Mouse (Mus musculus) heart, adult 8-10 months (tissue): ENCODE results near the gene Lifr. TPM values are rescaled to one million over a fixed set of nuclear protein-coding genes. Genes with fewer than 3 reads are reported as not detected.

Experiments used
- DNase-seq: peaks from one replicate; pipeline ENCODE4 v3.0.0; 2022; ENCODE audit warnings: low spot score
- total RNA-seq, 4 experiments: library from RNA; stranded (reverse); gene quantifications; 2 replicates each; pipeline ENCODE4 v1.2.4; 2022

Gene Lifr
- total RNA-seq, 4 experiments from 2014 or later, result 51.5 to 61.6 (median 57.9) TPM

DNA sequence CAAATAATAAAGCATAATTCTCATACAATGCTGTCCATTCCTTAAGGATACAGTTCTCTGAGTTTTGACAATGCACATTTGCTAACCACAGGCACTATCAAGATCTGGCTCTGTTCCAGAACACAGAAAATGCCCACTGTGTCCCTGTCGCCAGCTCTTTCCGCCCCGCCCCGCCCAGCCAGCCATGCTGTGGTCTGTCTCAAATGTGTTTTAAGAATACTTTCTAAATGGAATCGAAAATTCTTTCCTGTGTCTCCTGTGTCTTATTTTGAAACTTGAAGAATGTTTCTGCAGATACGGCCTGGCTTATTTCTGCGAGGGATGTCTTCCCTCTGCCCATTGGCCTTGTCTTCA lies 64.3 kb downstream of the Lifr start:
- no peak for DNase-seq

DNA sequence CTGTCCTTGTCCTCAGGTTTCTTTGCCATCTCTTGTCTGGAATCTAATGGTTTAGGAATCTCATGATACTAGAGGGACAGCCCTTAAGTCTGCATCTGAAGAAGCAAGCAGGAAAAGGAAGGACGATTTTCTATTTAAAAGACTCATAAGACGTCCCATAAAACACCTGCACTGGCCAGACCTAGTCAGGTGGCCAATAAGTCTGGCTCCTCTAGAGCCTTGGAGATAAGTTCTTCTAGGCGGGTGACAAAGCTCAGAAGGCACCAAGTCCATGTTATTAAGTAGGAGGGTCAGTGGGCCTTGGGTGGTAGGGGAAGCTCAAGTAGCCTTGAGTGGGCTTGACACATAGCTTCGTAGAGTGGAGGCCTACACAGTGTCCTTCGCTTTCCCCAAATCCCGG lies 67.2 kb downstream of the Lifr start:
- DNase-seq, result no peak

- DNase-seq, result no peak
Measured at GRCm38 (mm10) chr15:7159869-7160268, 69.5 kb downstream of the Lifr start.

DNA sequence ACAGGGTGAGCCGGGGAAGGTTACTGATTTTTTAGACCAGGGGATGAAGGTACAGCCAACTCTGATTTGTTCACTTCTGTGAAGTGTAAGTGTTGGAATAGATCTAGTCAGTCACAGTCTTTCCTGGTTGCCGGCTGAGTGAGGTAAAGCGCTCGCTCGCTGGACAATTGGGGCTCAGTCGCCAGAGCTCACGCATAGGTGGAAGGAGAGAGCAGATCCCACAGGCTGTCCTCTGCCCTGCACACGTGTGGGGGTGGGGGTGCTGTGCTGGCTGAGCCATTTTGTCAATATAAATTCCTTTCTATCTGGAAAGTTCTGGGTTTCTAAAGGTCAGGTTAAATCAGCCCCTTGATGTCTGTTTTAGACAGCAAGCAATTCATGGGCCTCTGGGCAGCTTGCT lies 69.9 kb downstream of the Lifr start:
- no peak for DNase-seq

DNA sequence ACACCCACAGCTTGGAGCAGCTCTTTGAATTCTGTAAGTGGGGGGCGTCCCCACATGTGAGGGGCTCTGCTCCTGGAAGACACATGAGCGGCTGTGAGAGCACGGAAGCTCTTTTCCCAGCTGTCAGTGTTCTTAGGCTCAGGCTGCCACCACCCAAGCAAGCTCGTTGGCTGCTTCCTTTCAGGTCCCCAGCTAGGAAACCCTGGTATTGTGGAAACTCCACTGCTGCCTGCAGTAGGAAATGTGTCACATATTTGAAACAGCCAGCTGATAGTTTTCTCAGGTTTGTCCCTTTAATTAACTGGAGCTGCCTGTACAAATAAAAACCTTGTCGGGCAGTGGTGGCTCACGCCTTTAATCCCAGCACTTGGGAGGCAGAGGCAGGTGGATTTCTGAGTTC lies 73.4 kb downstream of the Lifr start:
- DNase-seq, result no peak

DNA sequence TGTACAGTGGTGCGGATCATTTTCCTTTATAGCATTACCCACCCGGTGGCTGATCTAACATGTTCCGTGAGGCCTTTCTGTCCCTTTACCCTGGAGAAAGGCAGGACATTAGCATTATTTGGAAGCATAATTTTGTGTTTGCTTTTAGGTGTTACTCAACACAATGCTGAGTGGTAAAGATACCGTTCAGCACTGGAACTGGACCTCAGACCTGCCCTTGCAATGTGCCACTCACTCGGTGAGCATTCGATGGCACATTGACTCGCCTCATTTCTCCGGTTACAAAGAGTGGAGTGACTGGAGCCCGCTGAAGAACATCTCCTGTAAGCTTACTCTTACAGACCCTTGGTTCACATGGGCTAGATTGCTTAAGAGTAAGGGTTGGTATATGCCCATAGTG lies 76.3 kb downstream of the Lifr start:
- DNase-seq, result no peak

DNA sequence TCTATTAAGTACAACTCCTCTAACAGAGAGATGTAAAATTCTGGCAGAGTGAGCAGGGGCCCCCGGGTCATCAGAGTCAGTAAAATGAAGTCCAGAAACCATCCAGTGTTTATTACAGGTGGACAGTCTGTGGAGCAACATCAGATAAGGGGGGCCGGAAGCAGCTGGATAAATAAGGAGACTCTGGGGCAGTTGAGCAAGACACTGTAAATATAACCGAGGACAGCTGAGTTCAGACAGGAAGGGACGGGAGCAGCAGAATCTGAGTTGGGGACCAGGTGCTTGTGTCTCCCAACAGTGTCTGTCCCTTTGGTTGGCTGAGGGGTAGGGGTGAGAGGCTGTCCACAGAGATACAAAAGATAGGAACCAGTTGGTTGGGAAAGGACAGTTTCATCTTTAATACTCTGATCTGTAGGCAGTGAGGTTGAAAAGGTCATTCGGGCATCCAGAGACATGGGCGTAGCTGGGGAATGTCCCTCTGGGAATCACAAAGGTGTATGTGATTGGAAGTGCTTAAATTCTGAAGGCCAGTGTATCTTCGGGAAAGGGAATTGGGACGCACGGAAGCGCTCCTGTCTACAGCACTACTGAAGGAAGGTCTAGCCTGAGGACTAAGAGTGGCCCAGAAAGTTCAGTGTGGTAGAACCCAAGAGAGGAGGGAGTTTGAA lies 77.0 kb downstream of the Lifr start:
- DNase-seq, result no peak

DNA sequence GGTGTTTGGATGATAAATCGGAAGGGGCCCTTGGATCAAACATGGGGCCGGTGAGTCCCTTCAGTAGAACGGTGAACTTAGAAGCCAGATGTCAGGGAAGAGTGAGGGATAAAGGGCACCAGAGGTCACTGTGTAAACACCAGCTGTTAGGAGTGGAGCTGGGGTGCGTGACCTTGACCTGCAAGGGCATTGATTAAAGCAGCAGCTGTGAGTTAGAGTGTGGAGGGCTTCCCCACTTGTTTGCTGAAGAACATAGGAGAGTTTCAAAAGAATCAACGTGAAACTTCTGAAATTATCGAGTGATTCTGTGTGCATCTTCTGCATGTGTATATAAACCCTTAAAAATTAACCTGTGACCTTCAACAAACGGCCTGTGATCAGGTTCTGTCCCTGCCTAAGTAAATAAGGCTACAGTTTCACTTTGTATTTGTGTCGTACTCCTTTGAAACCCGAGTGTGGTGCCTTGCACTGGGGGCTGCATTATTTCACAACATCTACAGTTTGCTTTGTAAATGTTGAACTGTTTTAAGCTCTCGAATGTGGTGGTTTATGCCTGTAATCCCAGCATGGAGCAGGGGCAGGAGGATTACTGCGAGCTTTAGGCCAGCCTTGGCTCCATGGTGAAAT lies 77.6 kb downstream of the Lifr start:
- no peak for DNase-seq

DNA sequence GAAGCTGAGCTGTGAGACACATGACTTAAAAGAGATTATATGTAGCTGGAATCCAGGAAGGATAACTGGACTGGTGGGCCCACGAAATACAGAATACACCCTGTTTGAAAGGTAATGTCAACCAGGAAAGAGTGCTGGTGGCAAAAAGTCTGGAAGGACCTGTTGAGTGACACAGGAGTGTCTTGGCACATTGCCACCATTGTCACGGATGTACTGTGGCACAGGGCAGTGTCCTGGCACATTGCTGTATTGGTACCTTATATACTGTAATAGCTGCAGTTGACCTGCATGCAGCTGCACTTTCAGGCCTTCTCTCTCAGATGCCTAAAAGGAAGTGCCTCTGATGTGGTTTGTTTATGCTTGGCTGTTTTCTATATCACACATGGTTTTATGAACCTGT lies 82.5 kb downstream of the Lifr start:
- peak; percentile 59 for DNase-seq

DNA sequence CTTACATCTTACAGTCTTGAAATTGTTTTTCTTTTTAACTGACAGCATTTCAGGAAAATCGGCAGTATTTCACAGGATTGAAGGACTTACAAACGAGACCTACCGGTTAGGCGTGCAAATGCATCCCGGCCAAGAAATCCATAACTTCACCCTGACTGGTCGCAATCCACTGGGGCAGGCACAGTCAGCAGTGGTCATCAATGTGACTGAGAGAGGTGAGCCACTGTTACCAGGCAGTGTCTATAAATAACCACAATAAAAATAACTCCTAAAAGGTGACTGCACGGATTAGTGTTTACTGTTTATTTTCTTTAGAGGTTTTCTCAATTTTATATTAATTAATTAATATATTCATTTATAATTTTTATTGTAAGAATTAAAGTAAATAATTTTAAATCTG lies 82.9 kb downstream of the Lifr start:
- peak; percentile 20 for DNase-seq

GRCm38 (mm10) chr15:7173776-7174175 lies 83.4 kb downstream of the Lifr start:
- no peak for DNase-seq

GRCm38 (mm10) chr15:7180576-7180975 lies 90.2 kb downstream of the Lifr start:
- no peak for DNase-seq

DNA sequence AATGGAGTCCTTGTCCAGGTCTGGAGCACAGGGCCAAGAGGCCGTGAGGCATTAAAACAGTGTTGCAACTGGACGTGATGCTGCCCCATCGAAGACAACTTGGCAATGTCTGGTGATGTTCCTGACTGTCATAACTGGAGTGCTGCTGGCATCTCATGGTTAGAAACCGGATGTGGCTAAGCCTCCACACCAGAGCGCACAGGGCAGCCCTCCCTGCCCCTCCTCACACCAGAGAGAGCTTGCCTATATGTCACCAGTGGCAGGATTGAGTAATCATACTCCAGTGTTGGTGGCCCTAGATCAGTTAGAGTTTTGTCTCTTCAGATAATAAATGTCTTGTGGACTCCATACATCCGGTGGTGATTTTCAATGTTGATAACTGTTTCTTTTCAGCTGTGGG lies 97.3 kb downstream of the Lifr start:
- DNase-seq, result no peak

GRCm38 (mm10) chr15:7189678-7190454 lies 99.5 kb downstream of the Lifr start:
- peak; percentile 52 for DNase-seq

- DNase-seq, result no peak
Measured at GRCm38 (mm10) chr15:7191074-7191473, 100.7 kb downstream of the Lifr start.

- no peak for DNase-seq
Measured at GRCm38 (mm10) chr15:7192582-7192981, 102.2 kb downstream of the Lifr start.

DNA sequence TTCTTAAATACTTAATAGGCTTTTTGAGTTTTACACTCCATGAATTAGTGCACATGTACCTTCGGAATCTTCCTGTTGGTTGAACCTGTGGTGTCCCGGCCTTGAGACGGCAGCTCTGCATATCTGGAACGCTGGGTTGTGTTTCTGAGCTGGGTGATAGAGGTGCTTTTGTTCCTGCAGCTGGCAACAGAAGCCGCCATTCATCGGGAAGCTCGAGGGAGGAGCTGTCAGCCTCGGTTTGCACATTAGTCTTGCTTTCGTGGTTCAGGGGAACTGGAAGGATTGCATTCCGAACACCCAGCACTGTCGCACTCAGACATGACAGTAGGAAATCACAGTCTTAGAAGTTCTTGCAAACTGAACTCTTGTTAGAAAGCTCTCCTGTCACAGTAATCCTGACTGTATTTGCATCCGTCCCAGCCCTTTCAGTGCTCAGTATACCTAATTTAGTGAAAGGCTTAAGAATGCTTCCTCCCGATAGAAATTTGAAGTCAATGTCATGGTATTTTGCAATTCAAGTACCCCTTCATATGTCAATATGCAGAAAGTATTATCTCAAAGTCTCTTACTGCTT lies 103.8 kb downstream of the Lifr start:
- no peak for DNase-seq

DNA sequence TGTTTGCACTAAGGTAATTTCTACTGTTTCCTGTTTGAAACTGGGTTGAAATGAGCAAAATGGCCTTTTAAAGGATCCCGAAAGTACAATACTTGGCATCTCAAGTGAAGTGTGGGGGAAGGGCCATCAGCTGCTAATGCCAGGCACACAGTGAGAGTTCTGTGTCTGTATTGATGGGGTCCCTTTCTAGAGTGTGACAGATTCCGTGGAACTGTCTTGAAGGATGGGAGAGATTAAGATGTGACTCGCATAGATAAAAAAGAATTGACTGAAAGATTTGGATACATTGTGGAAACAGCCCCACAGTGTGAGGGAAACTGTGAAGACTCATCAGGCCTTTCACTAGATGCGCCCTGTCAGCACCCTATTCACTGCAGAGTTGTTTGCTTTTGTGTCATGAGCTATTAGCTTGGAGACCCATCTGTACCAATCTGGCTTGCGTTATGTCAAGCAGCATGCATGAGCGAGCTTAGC lies 104.4 kb downstream of the Lifr start:
- no peak for DNase-seq

- DNase-seq, result no peak
Measured at GRCm38 (mm10) chr15:7197652-7198445, 107.4 kb downstream of the Lifr start.

GRCm38 (mm10) chr15:7198816-7199215 lies 108.4 kb downstream of the Lifr start:
- no peak for DNase-seq

GRCm38 (mm10) chr15:7200286-7200685 lies 109.9 kb downstream of the Lifr start:
- DNase-seq, result no peak
